8 mouse cellular contexts compared by ENCODE assay signal in the genomic region with DNA sequence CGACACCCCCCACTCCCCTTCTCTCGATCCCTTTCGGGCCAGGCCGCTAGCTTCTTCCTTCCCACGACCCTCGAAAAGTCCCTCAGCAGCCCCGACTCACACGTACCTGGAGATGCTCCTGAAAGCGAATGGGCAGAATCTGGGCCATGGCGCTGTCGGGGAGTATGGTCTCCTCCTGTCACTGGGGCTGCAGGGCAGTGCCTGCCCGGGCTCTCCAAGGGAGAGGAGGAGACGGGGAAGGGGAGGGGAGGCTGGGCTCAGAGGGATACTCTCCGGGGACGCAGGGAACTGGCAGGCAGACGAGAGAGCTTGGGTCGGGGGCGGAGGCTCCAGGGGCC. TPM values are rescaled to one million over a fixed set of nuclear protein-coding genes. Genes with fewer than 3 reads are reported as not detected.
DNase-seq lines count a peak whose midpoint lies in the region; ATAC-seq and TF ChIP-seq lines count a peak whose summit lies in the region.

No protein-coding gene starts in this region.

- H3K9me3 ChIP-seq in heart, embryonic 11.5 days (replicated peaks; ENCODE audit: control insufficient read depth, low read length): no peaks in the 10 kb centered on the region
- no peaks in the 10 kb centered on the region for H3K9me3 ChIP-seq in CH12.LX (replicated peaks; ENCODE audit: low read length)
- H3K9me3 ChIP-seq in forebrain, embryonic 13.5 days (replicated peaks): no peaks in the 10 kb centered on the region
- H3K9me3 ChIP-seq in liver, embryonic 14.5 days (ENCODE audit: control insufficient read depth, low read length): no peaks in the 10 kb centered on the region

- no peaks in the 10 kb centered on the region for H3K27me3 ChIP-seq in heart, embryonic 11.5 days (ENCODE audit: control insufficient read depth, insufficient read depth, low read length)
- H3K27me3 ChIP-seq in CH12.LX (replicated peaks): no peaks in the 10 kb centered on the region
- no peaks in the 10 kb centered on the region for H3K27me3 ChIP-seq in forebrain, embryonic 13.5 days
- H3K27me3 ChIP-seq in liver, embryonic 14.5 days (ENCODE audit: control insufficient read depth, insufficient read depth, low read length): no peaks in the 10 kb centered on the region

- H3K4me1 ChIP-seq in heart, embryonic 11.5 days (ENCODE audit: control insufficient read depth, insufficient read depth, low read length): peaks cover 17% of the 10 kb centered on the region; the same call in 1 of the 2 replicates
- peaks cover 13 to 51% of the 10 kb centered on the region in 2 experiments for H3K4me1 ChIP-seq in CH12.LX (ENCODE audit: control insufficient read depth in 1 of 2, insufficient read depth in 2 of 2)
- H3K4me1 ChIP-seq in forebrain, embryonic 13.5 days: peaks cover 35% of the 10 kb centered on the region
- H3K4me1 ChIP-seq in liver, embryonic 14.5 days (replicated peaks; ENCODE audit: control insufficient read depth in 2 of 2, insufficient read depth in 2 of 2, low read length in 1 of 2): peaks cover 36 to 42% of the 10 kb centered on the region in 2 experiments

- TF ChIP-seq CTCF in CH12.LX (conservative IDR thresholded peaks at IDR 0.05 in 1 of 2, IDR thresholded peaks at IDR 0.05 in 1 of 2; ENCODE audit: low read depth in 2 of 2, low read length in 2 of 2): no peak
- TF ChIP-seq CTCF in liver, embryonic 14.5 days (IDR thresholded peaks at IDR 0.05; ENCODE audit: low read depth): no peak

- no peak for TF ChIP-seq RAD21 in CH12.LX (IDR thresholded peaks at IDR 0.05; ENCODE audit: low read depth, low read length)

- in situ Hi-C loops in CH12.LX (cut with MboI; ENCODE audit: low pct_ligation_motif_present, low pct_unique_long_range_greater_than_20kb, low sequenced_read_pairs): no loop called here

- peaks cover 2% of the 10 kb centered on the region; the same call in 1 of the 2 replicates for H3K36me3 ChIP-seq in heart, embryonic 11.5 days (ENCODE audit: control insufficient read depth, insufficient read depth, low read length)
- peaks cover 5 to 19% of the 10 kb centered on the region in 2 experiments for H3K36me3 ChIP-seq in CH12.LX (replicated peaks in 1 of 2; ENCODE audit: control insufficient read depth in 1 of 2, insufficient read depth in 1 of 2, low read length in 1 of 2)
- H3K36me3 ChIP-seq in forebrain, embryonic 13.5 days (ENCODE audit: poor library complexity, severe bottlenecking): peaks cover 4% of the 10 kb centered on the region; the same call in 1 of the 2 replicates
- H3K36me3 ChIP-seq in liver, embryonic 14.5 days (replicated peaks; ENCODE audit: control insufficient read depth, insufficient read depth, low read depth): peaks cover 11% of the 10 kb centered on the region

- TF ChIP-seq POLR2A in CH12.LX (IDR thresholded peaks at IDR 0.05; ENCODE audit: low read depth, low read length): no peak

- peaks cover 47% of the 10 kb centered on the region for H3K79me2 ChIP-seq in CH12.LX (replicated peaks; ENCODE audit: control insufficient read depth, extremely low read depth, insufficient read depth, poor library complexity, severe bottlenecking)

- H3K9ac ChIP-seq in heart, embryonic 11.5 days (ENCODE audit: low read depth, low read length): peak overlapping the region; percentile 99
- peak overlapping the region; percentile 90 for H3K9ac ChIP-seq in CH12.LX (ENCODE audit: insufficient read depth, low read depth)
- peak overlapping the region; percentile 94 for H3K9ac ChIP-seq in forebrain, embryonic 13.5 days
- peak overlapping the region; percentile 97 for H3K9ac ChIP-seq in liver, embryonic 14.5 days (replicated peaks)

- dilution Hi-C loops in CH12.LX (cut with MboI; ENCODE audit: extremely low pct_ligation_motif_present, extremely low pct_unique_long_range_greater_than_20kb, low sequenced_read_pairs): no loop called here

- WGBS in heart, embryonic 11.5 days (ENCODE audit: insufficient replicate concordance): under 1% methylated on average over 18 of the region's 18 CpGs
- 0% methylated on average over 17 of the region's 18 CpGs for WGBS in forebrain, embryonic 13.5 days
- 0% methylated on average over 18 of the region's 18 CpGs for WGBS in liver, embryonic 14.5 days (ENCODE audit: insufficient replicate concordance)

- H3K27ac ChIP-seq in heart, embryonic 11.5 days (ENCODE audit: low read depth, low read length): peak overlapping the region; percentile 99
- peak overlapping the region; percentile 85 for H3K27ac ChIP-seq in CH12.LX (ENCODE audit: insufficient read depth, low read depth)
- H3K27ac ChIP-seq in forebrain, embryonic 13.5 days: peak overlapping the region; percentile 98
- peak overlapping the region; percentile 92 for H3K27ac ChIP-seq in liver, embryonic 14.5 days

- H3K4me3 ChIP-seq in heart, embryonic 11.5 days (ENCODE audit: low read depth, low read length): peak overlapping the region; percentile 100
- peak overlapping the region; percentile 81 to 93 (median 86) for H3K4me3 ChIP-seq in CH12.LX (replicated peaks in 1 of 3; ENCODE audit: low read depth in 2 of 3, low read length in 2 of 3, poor library complexity in 1 of 3)
- peak overlapping the region; percentile 97 for H3K4me3 ChIP-seq in forebrain, embryonic 13.5 days
- H3K4me3 ChIP-seq in liver, embryonic 14.5 days (ENCODE audit: insufficient read depth in 1 of 2, low read depth in 2 of 2, low read length in 2 of 2): peak overlapping the region; percentile 86 to 89

- ATAC-seq in heart, embryonic 11.5 days (replicated peaks; ENCODE audit: insufficient number of reproducible peaks, low FRiP score, low TSS enrichment): no peak
- no peak for ATAC-seq in forebrain, embryonic 13.5 days
- no peak; the same call in 1 of the 2 replicates for ATAC-seq in liver, embryonic 14.5 days (ENCODE audit: insufficient read depth)

- intact Hi-C loops in heart, postnatal 10 days (cut with DNase I): loop anchor here (5.0 kb wide), 1 partner anchor 80 kb away; no protein-coding TSS in a partner anchor

- TF ChIP-seq EP300 in CH12.LX (IDR thresholded peaks at IDR 0.05; ENCODE audit: low read length): no peak
- no peak for TF ChIP-seq EP300 in liver, embryonic 14.5 days (IDR thresholded peaks at IDR 0.05; ENCODE audit: low read depth)

- no peak for DNase-seq in heart, postnatal 10 days
- no peak for DNase-seq in CH12.LX (ENCODE audit: extremely low read depth)
- no peak for DNase-seq in liver, embryonic 14.5 days (ENCODE audit: low read depth in 3 of 3, low spot score in 3 of 3)
- DNase-seq in cerebellum, postnatal 10 days: no peak
- no peak for DNase-seq in gastrocnemius, postnatal 25 days
- DNase-seq in right cerebral cortex, adult 2 months (ENCODE audit: low spot score in 2 of 2): no peak

- peak overlapping the region; percentile 92 for H3K4me2 ChIP-seq in heart, embryonic 11.5 days
- H3K4me2 ChIP-seq in CH12.LX (ENCODE audit: insufficient read depth, low read depth, poor library complexity, severe bottlenecking): no peak overlapping the region
- H3K4me2 ChIP-seq in forebrain, embryonic 13.5 days: peak overlapping the region; percentile 82
- H3K4me2 ChIP-seq in liver, embryonic 14.5 days (ENCODE audit: low read depth): peak overlapping the region; percentile 96

TF ChIP-seq in CH12.LX, 34 proteins besides CTCF, POLR2A, EP300 and RAD21:
- TF ChIP-seq ETS1 (conservative IDR thresholded peaks at IDR 0.05; ENCODE audit: low read depth, low read length) (no peak), ELF1 (IDR thresholded peaks at IDR 0.05; ENCODE audit: low read depth, low read length) (no peak), JUN (IDR thresholded peaks at IDR 0.05; ENCODE audit: insufficient read depth, low read depth, low read length) (no peak), NELFE (IDR thresholded peaks at IDR 0.05; ENCODE audit: low read depth, low read length) (no peak; the same call in 1 of the 2 replicates), MEF2A (IDR thresholded peaks at IDR 0.05; ENCODE audit: borderline replicate concordance, low read depth, low read length) (no peak), GABPA (IDR thresholded peaks at IDR 0.05; ENCODE audit: insufficient replicate concordance, low read depth, low read length) (no peak), ZNF384 (IDR thresholded peaks at IDR 0.05; ENCODE audit: low read depth, low read length) (no peak), ZC3H11A (IDR thresholded peaks at IDR 0.05; ENCODE audit: low read depth, low read length) (no peak), PAX5 (IDR thresholded peaks at IDR 0.05; ENCODE audit: low read length) (no peak), USF2 (conservative IDR thresholded peaks at IDR 0.05; ENCODE audit: low read depth, low read length) (no peak), JUND (conservative IDR thresholded peaks at IDR 0.05; ENCODE audit: low read depth, low read length) (0 out of 2 replicates have a peak, but pooled peaks have one; percentile 4), MYC (IDR thresholded peaks at IDR 0.05; ENCODE audit: low read depth, low read length) (no peak), SMC3 (IDR thresholded peaks at IDR 0.05; ENCODE audit: low read depth, low read length) (no peak), MXI1 (IDR thresholded peaks at IDR 0.05; ENCODE audit: low read depth, low read length) (peak; percentile 38; the same call in 1 of the 2 replicates), POLR2AphosphoS2 (IDR thresholded peaks at IDR 0.05; ENCODE audit: low read depth, low read length) (peak; percentile 87; the same call in 1 of the 2 replicates)

RNA-seq across cellular contexts. Expression of a gene that starts 0.3 kb away (rescaled TPM):
- 186 and 228 TPM in 2 replicates for polyA plus RNA-seq in heart, embryonic 11.5 days (2014; fragmentation: Nextera tagmentation; extraction: Ambion mirVana)
- 100 to 1,000 TPM; 210 to 211 TPM for total RNA-seq in heart, postnatal 10 days (2021)
- total RNA-seq in CH12.LX (2012; rRNA removed): 140 and 174 TPM in 2 replicates
- 284 and 303 TPM in 2 replicates for total RNA-seq in CH12.LX (2014; rRNA removed)
- polyA plus RNA-seq in CH12.LX (2012; ENCODE audit: insufficient read length, low read depth): 219 and 256 TPM in 2 replicates
- polyA plus RNA-seq in forebrain, embryonic 13.5 days (2015; fragmentation: Nextera tagmentation; extraction: Ambion mirVana): 106 and 126 TPM in 2 replicates
- polyA plus RNA-seq in liver, embryonic 14.5 days (2012; rRNA removed): 66.9 and 70.0 TPM in 2 replicates
- 95.9 and 109 TPM in 2 replicates for polyA plus RNA-seq in liver, embryonic 14.5 days (2014; fragmentation: Nextera tagmentation; extraction: Ambion mirVana)
- 100 to 1,000 TPM; 111 to 112 TPM for total RNA-seq in gastrocnemius, postnatal 25 days (2021)

RNA-seq across cellular contexts. Expression of a gene that starts 50.4 kb away (rescaled TPM):
- polyA plus RNA-seq in heart, embryonic 11.5 days (2014; fragmentation: Nextera tagmentation; extraction: Ambion mirVana): 15.0 and 16.9 TPM in 2 replicates
- total RNA-seq in heart, postnatal 10 days (2021): 10 to 100 TPM; 19.7 to 21.5 TPM
- total RNA-seq in CH12.LX (2012; rRNA removed) (12.3 and 12.6 TPM in 2 replicates), CH12.LX (2014; rRNA removed) (20.3 and 23.3 TPM in 2 replicates)
- 15.5 and 15.6 TPM in 2 replicates for polyA plus RNA-seq in CH12.LX (2012; ENCODE audit: insufficient read length, low read depth)
- polyA plus RNA-seq in forebrain, embryonic 13.5 days (2015; fragmentation: Nextera tagmentation; extraction: Ambion mirVana): 38.3 and 41.7 TPM in 2 replicates
- polyA plus RNA-seq in liver, embryonic 14.5 days (2012; rRNA removed): 2.5 and 3.9 TPM in 2 replicates
- polyA plus RNA-seq in liver, embryonic 14.5 days (2014; fragmentation: Nextera tagmentation; extraction: Ambion mirVana): 8.0 and 8.2 TPM in 2 replicates
- total RNA-seq in gastrocnemius, postnatal 25 days (2021): 10 to 100 TPM; 11.4 to 12.1 TPM
